Mouse (Mus musculus) embryonic facial prominence, embryonic 10.5 days (tissue): ENCODE measurements around the gene Tpsg1. TPM values are rescaled to one million over a fixed set of nuclear protein-coding genes. Genes with fewer than 3 reads are reported as not detected.

ENCODE experiments used
- DNase-seq: peaks from one replicate; pipeline ENCODE4 v3.0.0-alpha.2; 2017; ENCODE audit warnings: low spot score
- H3K27ac ChIP-seq: fragments of 300-500 bp; sonication (generic); replicated peaks from 2 replicates; pipeline ENCODE4 v1.5.1; 2016; ENCODE audit warnings: mild to moderate bottlenecking
- H3K27me3 ChIP-seq: fragments of 300-500 bp; sonication (generic); replicated peaks from 2 replicates; pipeline ENCODE4 v1.6.1; 2016; ENCODE audit warnings: low read depth, mild to moderate bottlenecking; ENCODE audit not compliant: poor library complexity, severe bottlenecking
- H3K36me3 ChIP-seq: fragments of 300-500 bp; sonication (generic); replicated peaks from 2 replicates; pipeline ENCODE4 v1.6.1; 2016; ENCODE audit warnings: mild to moderate bottlenecking, moderate library complexity
- H3K4me1 ChIP-seq: fragments of 300-500 bp; sonication (generic); 2 replicates; pipeline ENCODE4 v1.6.1; 2016
- H3K4me3 ChIP-seq: fragments of 300-500 bp; sonication (generic); 2 replicates; pipeline ENCODE4 v1.5.1; 2016; ENCODE audit warnings: mild to moderate bottlenecking, moderate library complexity
- H3K9me3 ChIP-seq: fragments of 300-500 bp; sonication (generic); 2 replicates; pipeline ENCODE4 v1.6.1; 2016; ENCODE audit warnings: mild to moderate bottlenecking
- WGBS: fragments of 180-500 bp; shearing (Covaris S2); methylation state at CpG from one replicate; pipeline ENCODE4 v1.1.7; 2016; 5-methylcytosine and 5-hydroxymethylcytosine counted together
- polyA plus RNA-seq: library from polyadenylated mRNA; unstranded; fragments of >200 nt; fragmentation: Nextera tagmentation; extraction: Ambion mirVana; gene quantifications from 2 replicates; pipeline ENCODE4 v1.2.1, GENCODE M21; 2016

The Tpsg1 gene
- polyA plus RNA-seq, 1 experiment from 2014 or later: not detected

DNA sequence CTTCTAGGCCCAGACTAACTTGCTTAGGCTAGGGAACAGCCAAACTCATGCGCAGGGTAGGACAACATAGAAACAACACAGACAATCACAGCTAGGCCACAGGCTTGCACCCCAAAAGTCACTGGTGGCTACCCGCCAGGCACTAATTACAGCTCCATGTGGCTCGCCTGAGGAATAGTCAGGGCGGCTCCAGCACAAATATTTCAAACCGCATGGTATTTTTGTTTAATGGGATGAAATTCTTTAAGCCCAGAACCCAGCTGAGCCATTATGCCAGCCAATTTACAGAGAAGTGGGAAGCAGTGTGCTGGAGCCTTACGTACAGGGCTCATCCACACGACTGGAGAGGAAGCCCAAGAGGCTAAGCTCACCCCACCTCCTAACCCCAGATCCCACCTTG is 40.5 kb downstream of the Tpsg1 start:
- Histone ChIP-seq H3K27me3 (peaks cover 19% of the 10 kb centered on the region; the same call in 1 of the 2 replicates), H3K9me3 (no peaks in the 10 kb centered on the region), H3K4me3 (no peak overlapping the region), H3K36me3 (no peaks in the 10 kb centered on the region), H3K27ac (no peak overlapping the region), H3K4me1 (peaks cover 70% of the 10 kb centered on the region)
- 75% methylated on average over 7 of the region's 7 CpGs for WGBS
- DNase-seq: no peak

DNA sequence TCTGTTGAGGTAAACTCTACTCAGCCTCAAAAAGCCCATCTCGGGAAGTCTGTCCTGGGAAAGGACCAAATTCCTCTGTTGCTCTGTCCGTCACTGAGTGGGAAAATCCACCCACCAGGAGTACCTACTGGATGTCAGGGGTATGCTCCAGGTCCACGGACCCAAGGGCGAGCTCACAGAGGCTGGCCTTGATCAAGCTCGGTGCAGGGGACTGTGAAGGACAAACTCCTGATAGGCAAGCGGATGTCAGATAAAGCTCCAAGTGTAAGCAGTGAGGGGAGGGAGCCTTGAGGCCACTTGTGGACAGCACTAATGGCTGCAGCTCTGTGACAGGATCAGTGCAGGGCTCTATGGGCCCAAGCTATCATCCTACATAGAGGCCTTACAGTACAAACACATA is 41.1 kb downstream of the Tpsg1 start:
- no peak for DNase-seq
- H3K9me3 ChIP-seq: no peaks in the 10 kb centered on the region
- H3K4me1 ChIP-seq: peaks cover 70% of the 10 kb centered on the region
- H3K36me3 ChIP-seq: no peaks in the 10 kb centered on the region
- no peak overlapping the region for H3K27ac ChIP-seq
- WGBS: 69% methylated on average over 6 of the region's 6 CpGs
- H3K4me3 ChIP-seq: no peak overlapping the region
- peaks cover 15% of the 10 kb centered on the region; the same call in 1 of the 2 replicates for H3K27me3 ChIP-seq

DNA sequence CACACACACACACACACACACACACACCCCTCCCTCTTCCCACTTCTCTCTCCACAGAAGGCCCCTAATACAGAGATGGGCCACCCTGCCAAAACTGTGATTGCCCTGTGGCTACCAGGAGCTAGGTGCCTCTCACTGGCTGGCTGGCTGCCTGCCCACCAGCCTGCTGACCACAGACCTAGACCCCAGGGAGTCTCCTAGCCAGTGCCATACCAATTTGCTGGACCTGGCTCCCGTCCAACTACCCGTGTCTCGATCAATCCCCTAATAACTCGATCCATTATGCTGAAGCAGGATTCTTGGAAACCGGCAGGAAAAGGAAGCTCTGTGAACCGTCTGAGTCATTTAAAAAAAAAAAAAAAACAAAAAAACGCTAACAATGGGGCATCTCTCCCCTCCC is 41.7 kb downstream of the Tpsg1 start:
- H3K9me3 ChIP-seq: no peaks in the 10 kb centered on the region
- no peak for DNase-seq
- H3K4me3 ChIP-seq: no peak overlapping the region
- H3K27ac ChIP-seq: no peak overlapping the region
- peaks cover 70% of the 10 kb centered on the region for H3K4me1 ChIP-seq
- 57% methylated on average over 7 of the region's 7 CpGs for WGBS
- no peaks in the 10 kb centered on the region for H3K36me3 ChIP-seq
- peaks cover 15% of the 10 kb centered on the region; the same call in 1 of the 2 replicates for H3K27me3 ChIP-seq

DNA sequence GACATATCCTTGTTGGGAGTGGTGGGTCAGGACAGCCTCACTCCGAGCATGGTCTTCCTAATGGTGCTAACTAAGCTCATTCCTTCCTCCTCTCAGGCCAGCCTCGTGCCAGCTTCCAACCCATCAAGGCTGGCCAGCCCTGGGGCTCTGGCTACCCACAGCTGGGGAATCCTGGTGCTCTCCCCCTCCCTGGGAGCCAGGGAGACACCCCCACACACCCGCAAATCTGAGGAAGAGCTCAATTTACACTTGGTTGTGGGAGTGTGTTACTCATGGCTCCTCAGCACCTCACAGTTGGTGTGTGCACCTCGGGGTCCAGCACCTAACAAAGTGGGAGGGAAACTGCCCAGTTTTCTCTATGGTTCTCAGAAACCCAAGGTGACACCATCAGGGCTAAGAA is 42.2 kb downstream of the Tpsg1 start:
- Histone ChIP-seq H3K36me3 (no peaks in the 10 kb centered on the region), H3K27ac (0 out of 2 replicates have a peak overlapping the region, but pooled peaks have one; percentile 4), H3K27me3 (peaks cover 13% of the 10 kb centered on the region; the same call in 1 of the 2 replicates), H3K4me1 (peaks cover 70% of the 10 kb centered on the region), H3K9me3 (no peaks in the 10 kb centered on the region), H3K4me3 (no peak overlapping the region)
- no peak for DNase-seq
- WGBS: 71% methylated on average over 4 of the region's 4 CpGs

DNA sequence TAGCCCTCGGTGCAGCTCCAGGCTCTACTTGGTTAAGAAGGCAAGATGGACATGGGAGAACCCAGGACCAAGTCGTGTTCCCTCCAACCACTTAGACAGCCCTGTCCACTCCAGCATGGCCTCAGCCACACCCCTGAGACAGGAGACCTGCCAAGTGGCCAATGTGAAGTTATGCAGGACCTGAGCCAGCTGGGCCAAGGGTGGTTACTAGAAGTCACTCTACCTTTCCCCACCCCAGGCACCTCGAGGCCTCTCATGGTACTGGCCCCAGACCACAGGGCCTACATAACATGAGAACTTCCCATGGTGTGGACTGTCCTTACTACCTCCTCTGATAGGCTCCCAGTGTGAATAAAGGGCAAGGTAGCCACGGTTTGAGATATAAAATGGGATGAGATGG is 45.1 kb downstream of the Tpsg1 start:
- Histone ChIP-seq H3K36me3 (no peaks in the 10 kb centered on the region), H3K4me1 (peaks cover 73% of the 10 kb centered on the region), H3K27ac (peak overlapping the region; percentile 88), H3K27me3 (no peaks in the 10 kb centered on the region), H3K9me3 (no peaks in the 10 kb centered on the region), H3K4me3 (no peak overlapping the region)
- 74% methylated on average over 4 of the region's 4 CpGs for WGBS
- no peak for DNase-seq

DNA sequence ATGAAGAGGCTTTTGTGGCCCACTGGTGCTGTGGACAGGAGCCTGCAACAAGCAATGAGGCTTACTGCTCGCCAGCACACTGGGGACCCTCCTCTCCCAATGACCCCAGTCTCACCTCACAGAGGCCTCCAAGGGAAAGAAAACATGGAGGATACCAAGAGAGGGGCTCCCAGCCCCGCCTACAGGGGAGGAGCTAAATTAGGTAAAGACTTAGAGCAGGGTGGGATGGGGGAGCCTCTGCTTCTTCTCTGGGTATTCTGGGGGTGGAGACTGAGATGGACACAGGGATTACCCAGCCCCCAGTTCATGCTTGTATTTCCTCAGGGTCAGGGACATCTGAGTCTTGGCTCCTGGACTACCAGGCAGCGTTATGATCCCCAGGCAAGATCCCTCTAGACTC is 45.8 kb downstream of the Tpsg1 start:
- H3K4me3 ChIP-seq: peak overlapping the region; percentile 32
- peak overlapping the region; percentile 88 for H3K27ac ChIP-seq
- no peaks in the 10 kb centered on the region for H3K27me3 ChIP-seq
- H3K4me1 ChIP-seq: peaks cover 75% of the 10 kb centered on the region
- H3K9me3 ChIP-seq: no peaks in the 10 kb centered on the region
- 28% methylated on average over 3 of the region's 3 CpGs for WGBS
- DNase-seq: peak; percentile 54
- H3K36me3 ChIP-seq: no peaks in the 10 kb centered on the region

DNA sequence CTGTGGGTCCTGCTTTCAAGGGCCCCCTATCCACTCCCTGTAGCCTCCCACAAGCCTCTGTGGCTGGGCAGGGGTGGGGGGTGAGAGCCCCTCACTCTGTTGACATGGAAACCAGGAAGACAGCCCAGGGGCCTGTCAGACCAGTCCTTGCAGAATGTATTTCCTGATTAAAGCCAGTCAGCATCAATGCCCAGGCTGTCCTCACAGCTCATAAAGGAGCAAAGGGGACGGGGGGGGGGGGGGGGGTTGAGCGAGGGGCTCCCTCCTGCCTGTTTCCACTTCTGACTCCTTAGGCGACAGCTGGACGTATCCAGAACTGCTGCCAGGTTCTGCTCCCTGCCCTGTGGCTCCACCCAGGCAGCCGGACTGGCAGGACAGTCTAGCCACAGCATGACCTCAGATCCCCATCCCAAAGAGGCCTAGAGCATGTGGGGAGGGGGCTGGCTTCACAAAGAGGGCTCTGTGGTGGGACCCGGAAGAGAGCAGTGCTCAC is 46.4 kb downstream of the Tpsg1 start:
- H3K4me1 ChIP-seq: peaks cover 75% of the 10 kb centered on the region
- peak overlapping the region; percentile 88 for H3K27ac ChIP-seq
- peak; percentile 81 for DNase-seq
- 4% methylated on average over 6 of the region's 6 CpGs for WGBS
- no peaks in the 10 kb centered on the region for H3K36me3 ChIP-seq
- no peaks in the 10 kb centered on the region for H3K9me3 ChIP-seq
- no peaks in the 10 kb centered on the region for H3K27me3 ChIP-seq
- H3K4me3 ChIP-seq: peak overlapping the region; percentile 32

DNA sequence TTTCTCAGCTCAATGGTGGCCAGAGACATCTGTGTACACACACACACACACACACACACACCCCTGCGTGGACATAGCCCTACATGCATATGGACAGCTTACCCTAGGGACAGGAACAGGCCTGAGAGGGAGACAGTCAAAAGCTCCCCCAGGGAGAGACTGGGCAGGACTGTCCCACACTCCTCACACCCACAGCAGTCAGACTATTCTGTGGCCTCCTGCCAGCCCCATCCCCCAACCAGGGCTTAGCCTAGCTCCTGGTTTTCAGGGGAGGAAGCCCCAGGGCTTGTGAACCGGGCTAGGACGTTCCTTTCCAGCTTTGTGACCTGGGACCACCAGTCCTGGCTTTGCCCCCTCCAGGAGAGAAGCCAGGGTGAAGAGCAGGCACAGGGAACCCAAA is 47.1 kb downstream of the Tpsg1 start:
- Histone ChIP-seq H3K27ac (peak overlapping the region; percentile 88), H3K4me3 (peak overlapping the region; percentile 32; the same call in 1 of the 2 replicates), H3K36me3 (no peaks in the 10 kb centered on the region), H3K27me3 (no peaks in the 10 kb centered on the region), H3K9me3 (no peaks in the 10 kb centered on the region), H3K4me1 (peaks cover 76% of the 10 kb centered on the region)
- DNase-seq: peak; percentile 47
- WGBS: 17% methylated on average over 3 of the region's 3 CpGs

DNA sequence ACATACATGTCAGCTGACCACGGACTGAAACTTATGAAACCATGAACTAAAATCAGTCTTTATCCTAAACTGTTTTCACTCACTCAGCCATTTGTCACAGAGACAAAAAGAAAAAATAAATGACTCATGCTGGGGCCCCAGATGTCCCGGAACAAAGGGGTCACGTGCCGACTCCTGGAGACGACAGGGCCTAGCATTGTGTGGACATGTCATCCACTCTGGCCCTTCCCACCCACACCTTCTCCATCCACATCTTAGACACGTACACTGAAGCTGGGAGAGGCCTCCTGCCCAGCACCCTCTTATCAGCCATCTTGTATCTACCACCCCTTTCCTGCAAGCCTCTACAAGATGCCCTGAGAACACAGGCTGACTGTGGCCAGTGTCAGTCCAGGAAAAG is 48.9 kb downstream of the Tpsg1 start:
- H3K27me3 ChIP-seq: no peaks in the 10 kb centered on the region
- H3K4me1 ChIP-seq: peaks cover 78% of the 10 kb centered on the region
- no peaks in the 10 kb centered on the region for H3K36me3 ChIP-seq
- H3K4me3 ChIP-seq: no peak overlapping the region
- no peak for DNase-seq
- H3K27ac ChIP-seq: no peak overlapping the region
- 84% methylated on average over 6 of the region's 6 CpGs for WGBS
- H3K9me3 ChIP-seq: no peaks in the 10 kb centered on the region

DNA sequence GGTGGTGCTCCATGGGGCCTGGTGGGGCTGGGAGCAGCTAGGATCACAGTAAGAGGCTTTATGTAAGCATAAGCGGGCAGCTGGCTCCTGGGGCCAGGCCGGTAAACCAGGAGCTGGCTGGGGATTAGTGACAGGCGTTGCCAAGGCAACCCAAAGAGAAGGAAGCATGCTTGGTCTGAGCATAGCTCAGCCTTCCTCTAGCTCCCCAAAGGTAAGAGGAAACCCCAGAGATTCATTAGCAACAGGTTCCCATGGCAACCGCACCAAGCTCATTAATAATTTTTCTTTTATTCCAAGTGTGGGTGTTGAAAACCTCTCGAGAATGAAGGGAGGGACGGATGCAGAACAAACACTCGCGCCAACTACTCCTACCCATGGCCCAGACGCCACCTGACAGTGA is 49.9 kb downstream of the Tpsg1 start:
- H3K4me1 ChIP-seq: peaks cover 76% of the 10 kb centered on the region
- DNase-seq: peak; percentile 64
- H3K4me3 ChIP-seq: peak overlapping the region; percentile 9; the same call in 1 of the 2 replicates
- H3K9me3 ChIP-seq: no peaks in the 10 kb centered on the region
- no peaks in the 10 kb centered on the region for H3K36me3 ChIP-seq
- no peaks in the 10 kb centered on the region for H3K27me3 ChIP-seq
- WGBS: 42% methylated on average over 9 of the region's 9 CpGs
- peak overlapping the region; percentile 65; the same call in 1 of the 2 replicates for H3K27ac ChIP-seq

DNA sequence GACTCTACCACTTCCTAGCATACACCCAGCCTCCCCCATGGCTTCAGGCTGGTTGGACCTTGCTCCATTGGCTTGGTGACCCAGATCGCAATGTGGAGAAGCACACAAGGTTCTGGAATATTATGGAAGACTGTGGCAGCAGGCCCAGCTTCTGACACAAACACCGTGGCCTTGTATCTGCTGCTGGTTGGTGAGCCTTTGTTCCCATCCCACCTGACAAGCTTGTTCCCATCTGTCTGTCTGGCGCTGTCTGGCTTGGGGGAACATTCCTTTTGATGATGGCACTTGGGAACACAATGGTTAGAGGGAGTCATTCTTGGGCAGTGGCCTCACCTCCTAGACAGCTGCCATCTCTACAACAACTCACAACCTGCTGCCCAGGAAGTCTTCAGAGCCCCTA is 51.9 kb downstream of the Tpsg1 start:
- H3K27ac ChIP-seq: no peak overlapping the region
- no peak for DNase-seq
- WGBS: 93% methylated on average over 3 of the region's 3 CpGs
- H3K27me3 ChIP-seq: 0 out of 2 replicates have a peak, but pooled peaks cover 10% of the 10 kb centered on the region
- peaks cover 73% of the 10 kb centered on the region for H3K4me1 ChIP-seq
- no peak overlapping the region for H3K4me3 ChIP-seq
- no peaks in the 10 kb centered on the region for H3K36me3 ChIP-seq
- no peaks in the 10 kb centered on the region for H3K9me3 ChIP-seq
